Mouse (Mus musculus) liver, adult (tissue): ENCODE data around the gene Cntn5.

Source experiments
- GATA4 ChIP-seq: IDR thresholded peaks from 2 replicates; pipeline ENCODE4 v1.6.1; 2014; ENCODE audit warnings: mild to moderate bottlenecking, low read length; ENCODE audit not compliant: insufficient replicate concordance

Gene Cntn5

DNA sequence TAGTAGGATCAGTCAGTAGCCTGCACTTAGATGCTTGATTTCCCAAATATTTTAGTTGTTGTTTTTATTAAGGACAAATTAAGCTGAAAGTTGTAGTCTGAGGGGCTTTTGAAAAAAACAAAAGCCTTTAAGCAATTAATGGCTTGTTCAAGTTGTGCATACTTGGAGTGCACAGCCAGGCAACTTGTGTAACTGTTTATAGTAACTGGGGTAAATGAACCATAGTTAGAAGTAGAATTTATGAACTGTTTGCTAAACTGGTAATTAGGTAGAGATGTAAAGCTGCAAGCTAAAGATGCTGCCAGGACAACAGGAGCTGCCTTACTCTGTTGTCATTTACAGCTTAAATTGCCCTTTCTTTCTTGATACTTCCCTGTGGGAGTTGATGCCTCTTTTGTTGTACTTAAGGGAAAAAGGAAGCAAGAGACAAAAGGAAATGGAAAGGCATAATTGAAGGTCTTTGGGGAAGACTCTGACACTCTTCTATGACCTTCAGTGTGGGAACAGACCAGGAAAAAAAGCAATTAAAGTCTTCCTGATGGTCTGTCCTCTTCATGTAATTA lies 943.9 kb downstream of the Cntn5 start:
- no peak for TF ChIP-seq GATA4

GRCm38 (mm10) chr9:9949346-9949745 lies 955.2 kb downstream of the Cntn5 start:
- TF ChIP-seq GATA4: no peak

- no peak for TF ChIP-seq GATA4
Observed at GRCm38 (mm10) chr9:9944872-9945271, 959.7 kb downstream of the Cntn5 start.

GRCm38 (mm10) chr9:9937444-9938436 lies 966.8 kb downstream of the Cntn5 start:
- no peak for TF ChIP-seq GATA4

DNA sequence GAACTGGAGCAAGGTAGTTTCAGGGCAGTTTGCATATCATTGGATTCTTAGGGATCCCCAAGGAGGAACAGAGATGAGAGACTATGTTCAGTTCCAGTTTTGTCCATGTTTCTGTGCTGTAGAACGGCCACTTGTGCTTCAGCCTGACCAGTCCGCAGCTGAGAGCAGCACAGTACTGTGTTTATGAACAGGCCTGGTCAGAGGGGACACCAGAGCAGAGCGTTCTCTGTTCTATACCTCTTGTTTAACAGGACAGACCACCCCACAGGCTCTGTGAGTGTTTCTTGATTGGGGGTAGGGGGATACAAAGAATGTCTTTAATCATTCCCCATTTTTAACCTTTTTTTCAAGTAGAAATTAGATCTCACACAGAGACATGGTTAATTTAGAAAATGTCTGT lies 984.0 kb downstream of the Cntn5 start:
- TF ChIP-seq GATA4: no peak

- TF ChIP-seq GATA4: no peak
Observed at GRCm38 (mm10) chr9:9899070-9899469, 1005.5 kb downstream of the Cntn5 start.

- TF ChIP-seq GATA4: no peak
Observed at GRCm38 (mm10) chr9:9886210-9886609, 1018.4 kb downstream of the Cntn5 start.

GRCm38 (mm10) chr9:9882779-9883383 lies 1021.7 kb downstream of the Cntn5 start:
- TF ChIP-seq GATA4: no peak

GRCm38 (mm10) chr9:9872112-9873035 lies 1032.2 kb downstream of the Cntn5 start:
- TF ChIP-seq GATA4: no peak

DNA sequence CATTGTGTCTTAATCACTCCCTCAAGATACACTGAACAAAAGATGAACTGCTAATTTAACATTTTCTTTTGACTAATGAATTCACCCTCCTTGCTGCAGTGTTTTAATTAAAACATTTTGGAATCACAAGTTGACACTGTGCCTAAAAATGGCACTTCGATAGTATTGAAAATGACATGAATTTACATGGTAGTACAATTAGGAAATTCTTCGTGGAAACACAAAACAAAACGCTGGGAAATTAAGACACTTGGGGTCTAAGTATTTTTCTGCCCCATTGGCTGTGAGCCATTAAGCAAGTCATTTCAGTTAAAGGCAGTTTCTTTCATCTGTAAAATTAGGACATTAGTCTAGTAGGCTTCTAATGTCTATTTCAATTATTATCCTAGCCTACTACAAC lies 1043.9 kb downstream of the Cntn5 start:
- TF ChIP-seq GATA4: no peak

GRCm38 (mm10) chr9:9859323-9859722 lies 1045.3 kb downstream of the Cntn5 start:
- TF ChIP-seq GATA4: no peak

GRCm38 (mm10) chr9:9854791-9855190 lies 1049.8 kb downstream of the Cntn5 start:
- no peak for TF ChIP-seq GATA4

- peak; percentile 57; the same call in 1 of the 2 replicates for TF ChIP-seq GATA4
Observed at GRCm38 (mm10) chr9:9830231-9830630, 1074.3 kb downstream of the Cntn5 start.

- no peak for TF ChIP-seq GATA4
Observed at GRCm38 (mm10) chr9:9819963-9820362, 1084.6 kb downstream of the Cntn5 start.

DNA sequence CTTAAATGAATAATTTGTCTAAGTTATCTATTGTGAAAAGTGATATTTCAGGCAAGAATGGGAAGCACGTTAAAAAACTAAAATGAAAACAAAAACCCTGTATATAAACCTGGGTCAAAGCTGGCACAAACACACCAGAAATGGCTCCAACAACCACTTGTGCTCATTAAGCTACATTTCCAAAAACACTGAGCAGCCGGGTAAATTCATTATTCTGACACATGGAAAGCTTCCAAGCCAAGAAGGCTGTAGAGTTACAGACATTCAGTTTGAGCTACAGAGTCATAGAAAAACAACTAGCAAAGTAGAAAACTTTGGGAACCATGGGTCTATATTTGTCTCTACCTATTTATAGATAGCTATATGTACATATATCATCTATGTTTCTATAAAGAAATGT lies 1087.1 kb downstream of the Cntn5 start:
- TF ChIP-seq GATA4: no peak
